Mouse (Mus musculus): ENCODE measurements around the gene Gpc6.

GRCm38 (mm10) chr14:117664796-117665195 is 739.7 kb downstream of the Gpc6 start:
- no peak for TF ChIP-seq POLR2A (IDR thresholded peaks at IDR 0.05; ENCODE audit: insufficient read depth, low read depth, low read length)
- no peak for TF ChIP-seq CTCF (IDR thresholded peaks at IDR 0.05; ENCODE audit: insufficient read depth, low read depth, low read length)

Data from olfactory bulb, adult 2 months (tissue).